Mouse (Mus musculus) G1E (cell line): ENCODE results near the gene Mecr. TPM values are rescaled to one million over a fixed set of nuclear protein-coding genes. Genes with fewer than 3 reads are reported as not detected.

Source experiments
- ATAC-seq: 2 replicates; pipeline ENCODE4 v1.8.0; 2016; ENCODE audit warnings: mild to moderate bottlenecking; ENCODE audit not compliant: insufficient number of reproducible peaks, poor library complexity, low FRiP score, severe bottlenecking; ENCODE audit errors: extremely low read depth
- DNase-seq: peaks from one replicate; pipeline ENCODE4 v3.0.0; 2012; ENCODE audit warnings: low spot score
- H3K27me3 ChIP-seq: 2 replicates; pipeline ENCODE4 v1.6.1; 2012; ENCODE audit warnings: mild to moderate bottlenecking, low read length, inconsistent platforms; ENCODE audit not compliant: insufficient read depth
- H3K36me3 ChIP-seq: replicated peaks from 2 replicates; pipeline ENCODE3; 2012; ENCODE audit warnings: mild to moderate bottlenecking, inconsistent platforms
- H3K4me1 ChIP-seq: 2 replicates; pipeline ENCODE4 v1.6.1; 2012; ENCODE audit warnings: low read depth, low read length, inconsistent platforms, mixed read lengths; ENCODE audit not compliant: insufficient read depth
- H3K4me3 ChIP-seq: 2 replicates; pipeline ENCODE4 v1.5.1; 2012; ENCODE audit warnings: low read depth, mild to moderate bottlenecking, inconsistent platforms, low read length, moderate library complexity, mixed read lengths
- H3K9me3 ChIP-seq: replicated peaks from 2 replicates; pipeline ENCODE4 v1.6.1; 2012; ENCODE audit warnings: inconsistent platforms
- CTCF ChIP-seq: IDR thresholded peaks from 2 replicates; pipeline ENCODE4 v1.5.1; 2012; ENCODE audit warnings: low read depth, low read length, inconsistent platforms, mixed read lengths
- GATA1 ChIP-seq: IDR thresholded peaks from 2 replicates; pipeline ENCODE4 v1.6.1; 2012; ENCODE audit warnings: borderline replicate concordance, low read length, inconsistent platforms, mixed read lengths
- GATA2 ChIP-seq: IDR thresholded peaks from 2 replicates; pipeline ENCODE4 v1.6.1; 2012; ENCODE audit warnings: low read depth, low read length, inconsistent platforms, borderline replicate concordance
- POLR2AphosphoS5 ChIP-seq: IDR thresholded peaks from 2 replicates; pipeline ENCODE4 v1.6.1; 2012; ENCODE audit warnings: low read depth, low read length, inconsistent platforms; ENCODE audit not compliant: insufficient replicate concordance
- TAL1 ChIP-seq: conservative IDR thresholded peaks from 2 replicates; pipeline ENCODE4 v1.6.1; 2012; ENCODE audit warnings: low read depth, low read length, inconsistent platforms, mixed read lengths
- polyA plus RNA-seq: library from polyadenylated mRNA; stranded (reverse); fragments of >175 nt; gene quantifications from 2 replicates; pipeline ENCODE4 v1.2.3, GENCODE M21; 2012
- total RNA-seq, 2 experiments: library from RNA; stranded (forward) in 1 of 2; stranded (reverse) in 1 of 2; fragments of 200-1000 nt in 1 of 2; fragments of >200 nt in 1 of 2; fragmentation: Nextera tagmentation in 1 of 2; gene quantifications; 2 replicates each; pipeline ENCODE4 v1.2.3; 2014 to 2017

The Mecr gene
- total and polyA plus RNA-seq, 3 experiments, result 32.3 to 50.6 (median 38.0) TPM

- H3K9me3 ChIP-seq, result no peaks in the 10 kb centered on the region
- peaks cover 2% of the 10 kb centered on the region; the same call in 1 of the 2 replicates for H3K4me1 ChIP-seq
- H3K36me3 ChIP-seq, result peaks cover 32% of the 10 kb centered on the region
- TF ChIP-seq CTCF (peak; percentile 43; the same call in 1 of the 2 replicates), TAL1 (no peak), GATA1 (no peak), POLR2AphosphoS5 (no peak)
- 0 out of 2 replicates have a peak, but pooled peaks cover 5% of the 10 kb centered on the region for H3K27me3 ChIP-seq
- H3K4me3 ChIP-seq, result no peak overlapping the region
- ATAC-seq, result no peak
- no peak for DNase-seq
These were observed 64.6 kb downstream of the Mecr start for GRCm38 (mm10) chr4:131907912-131908311.

- no peak overlapping the region for H3K4me3 ChIP-seq
These were observed 67.1 kb downstream of the Mecr start for GRCm38 (mm10) chr4:131910237-131910994.

DNA sequence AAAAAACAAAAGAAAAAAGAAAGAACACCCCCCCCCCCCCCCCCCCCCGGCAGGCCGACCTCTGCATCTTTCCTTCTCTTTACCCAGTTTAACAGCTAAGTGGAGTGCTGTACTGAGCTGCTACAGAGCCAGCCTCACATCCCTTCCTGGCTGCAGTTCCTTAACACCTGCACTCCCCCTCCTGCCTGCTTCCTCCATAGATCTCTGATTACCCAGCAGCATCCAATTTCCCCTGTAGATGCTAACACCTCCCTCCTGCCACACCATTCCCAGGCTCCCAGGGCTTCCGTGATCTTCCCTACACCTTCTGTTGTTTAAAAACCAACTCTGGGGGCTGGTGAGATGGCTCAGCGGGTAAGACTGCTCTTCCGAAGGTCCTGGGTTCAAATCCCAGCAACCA, 68.3 kb downstream of the Mecr start:
- H3K4me1 ChIP-seq, result peaks cover 5% of the 10 kb centered on the region; the same call in 1 of the 2 replicates
- peaks cover 4% of the 10 kb centered on the region for H3K36me3 ChIP-seq
- TF ChIP-seq TAL1, result no peak
- TF ChIP-seq POLR2AphosphoS5, result no peak
- no peak for TF ChIP-seq GATA2
- TF ChIP-seq GATA1, result no peak
- TF ChIP-seq CTCF, result no peak
- no peak for ATAC-seq
- no peaks in the 10 kb centered on the region for H3K9me3 ChIP-seq
- DNase-seq, result no peak
- no peak overlapping the region for H3K4me3 ChIP-seq
- peaks cover 26% of the 10 kb centered on the region for H3K27me3 ChIP-seq

More at GRCm38 (mm10) chr4:131910237-131910994, 67.1 kb downstream of the Mecr start:
- DNase-seq (no peak), ATAC-seq (no peak)
- Histone ChIP-seq H3K4me1 (no peaks in the 10 kb centered on the region), H3K36me3 (peaks cover 13% of the 10 kb centered on the region), H3K9me3 (no peaks in the 10 kb centered on the region), H3K27me3 (peaks cover 20% of the 10 kb centered on the region)
- TF ChIP-seq GATA2 (no peak), TAL1 (no peak), CTCF (no peak), GATA1 (no peak), POLR2AphosphoS5 (no peak)

- TF ChIP-seq TAL1 (no peak), GATA1 (no peak), POLR2AphosphoS5 (no peak), CTCF (no peak), GATA2 (no peak)
- H3K27me3 ChIP-seq, result peaks cover 26% of the 10 kb centered on the region
- no peaks in the 10 kb centered on the region for H3K9me3 ChIP-seq
- H3K36me3 ChIP-seq, result peaks cover under 1% of the 10 kb centered on the region
- H3K4me3 ChIP-seq, result no peak overlapping the region
- ATAC-seq, result no peak
- peaks cover 14% of the 10 kb centered on the region for H3K4me1 ChIP-seq
- DNase-seq, result no peak
These were observed 70.3 kb downstream of the Mecr start for GRCm38 (mm10) chr4:131913526-131913925.

DNA sequence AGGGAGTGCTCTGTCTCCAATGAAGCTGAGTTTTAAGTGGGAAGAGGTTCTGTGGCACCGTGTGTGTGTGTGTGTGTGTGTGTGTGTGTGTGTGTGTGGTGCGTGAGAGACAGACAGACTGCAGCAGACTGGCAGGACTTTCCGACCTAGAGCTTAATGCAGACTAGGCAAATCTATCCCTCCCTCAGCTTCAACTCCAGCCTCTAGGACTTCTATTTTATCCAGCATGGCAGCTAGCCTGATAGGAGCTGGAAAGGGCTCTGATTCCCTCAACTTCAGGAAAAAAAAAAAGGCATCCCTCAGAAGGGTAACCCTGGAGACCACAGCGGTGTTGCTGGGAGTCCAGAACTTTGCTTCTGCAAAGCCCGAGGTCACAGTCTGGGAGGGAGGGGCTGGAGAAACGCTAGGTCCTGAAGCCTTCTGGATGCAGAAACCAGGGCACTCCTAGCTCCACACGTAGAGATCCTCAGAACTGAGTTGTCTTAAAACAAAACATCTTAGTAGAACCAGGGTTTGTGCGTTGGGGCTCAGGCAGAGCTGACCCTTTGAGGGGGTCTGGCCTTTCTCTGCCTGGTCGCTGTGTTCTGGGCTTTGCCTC, 70.9 kb downstream of the Mecr start:
- ATAC-seq, result no peak
- no peak overlapping the region for H3K4me3 ChIP-seq
- H3K4me1 ChIP-seq, result peaks cover 20% of the 10 kb centered on the region
- H3K9me3 ChIP-seq, result no peaks in the 10 kb centered on the region
- peaks cover 3% of the 10 kb centered on the region for H3K36me3 ChIP-seq
- DNase-seq, result no peak
- TF ChIP-seq CTCF (no peak), POLR2AphosphoS5 (no peak)
- H3K27me3 ChIP-seq, result peaks cover 26% of the 10 kb centered on the region

GRCm38 (mm10) chr4:131914891-131915469, 71.7 kb downstream of the Mecr start:
- TF ChIP-seq GATA2 (no peak), GATA1 (no peak), POLR2AphosphoS5 (no peak), CTCF (no peak), TAL1 (no peak)
- H3K27me3 ChIP-seq, result peaks cover 26% of the 10 kb centered on the region
- H3K4me3 ChIP-seq, result no peak overlapping the region
- H3K9me3 ChIP-seq, result peaks cover 5% of the 10 kb centered on the region
- peaks cover 12% of the 10 kb centered on the region for H3K36me3 ChIP-seq
- DNase-seq, result no peak
- H3K4me1 ChIP-seq, result peaks cover 28% of the 10 kb centered on the region
- ATAC-seq, result no peak
